Mouse (Mus musculus) olfactory bulb, adult 2 months (tissue): ENCODE data around the gene Utp14a. TPM values are rescaled to one million over a fixed set of nuclear protein-coding genes. Genes with fewer than 3 reads are reported as not detected.

Experiments
- H3K27ac ChIP-seq: fragments of 200-500 bp; 2 replicates; pipeline ENCODE4 v1.5.1; 2012; ENCODE audit warnings: low read depth, low read length; ENCODE audit not compliant: insufficient read depth
- H3K4me1 ChIP-seq: fragments of 200-500 bp; 2 replicates; pipeline ENCODE4 v1.6.1; 2012; ENCODE audit warnings: low read length; ENCODE audit not compliant: control insufficient read depth, insufficient read depth
- H3K4me3 ChIP-seq: fragments of 200-500 bp; 2 replicates; pipeline ENCODE4 v1.5.1; 2012; ENCODE audit warnings: mild to moderate bottlenecking, low read depth, low read length, moderate library complexity; ENCODE audit not compliant: insufficient read depth
- CTCF ChIP-seq: fragments of 200-500 bp; IDR thresholded peaks from 2 replicates; pipeline ENCODE4 v1.5.1; 2012; ENCODE audit warnings: low read depth, mild to moderate bottlenecking, low read length, moderate library complexity; ENCODE audit not compliant: insufficient read depth
- POLR2A ChIP-seq: fragments of 200-500 bp; IDR thresholded peaks from 2 replicates; pipeline ENCODE4 v1.6.1; 2012; ENCODE audit warnings: mild to moderate bottlenecking, low read depth, low read length, moderate library complexity; ENCODE audit not compliant: insufficient read depth
- WGBS: fragments of 180-500 bp; shearing (Covaris S2); methylation state at CpG from one replicate; pipeline ENCODE4 v1.1.7; 2018; 5-methylcytosine and 5-hydroxymethylcytosine counted together
- polyA plus RNA-seq: library from polyadenylated mRNA; stranded (reverse); fragments of >200 nt; gene quantifications from 2 replicates; pipeline ENCODE4 v1.2.4, GENCODE M21; 2012; ENCODE audit warnings: low replicate concordance; ENCODE audit not compliant: missing spikeins, insufficient read depth, insufficient read length

Gene Utp14a
- polyA plus RNA-seq, 1 experiment = not detected

GRCm38 (mm10) chrX:48305356-48305755 is 48.7 kb downstream of the Utp14a start:
- no peak for TF ChIP-seq CTCF
- TF ChIP-seq POLR2A = no peak
- Histone ChIP-seq H3K4me1 (no peaks in the 10 kb centered on the region), H3K27ac (no peak overlapping the region), H3K4me3 (no peak overlapping the region)
- 81% methylated on average over 4 of the region's 4 CpGs for WGBS

- Histone ChIP-seq H3K27ac (no peak overlapping the region), H3K4me1 (0 out of 2 replicates have a peak, but pooled peaks cover 7% of the 10 kb centered on the region), H3K4me3 (no peak overlapping the region)
- WGBS = 31% methylated on average over 26 of the region's 26 CpGs
- no peak for TF ChIP-seq POLR2A
- no peak for TF ChIP-seq CTCF
Measured at GRCm38 (mm10) chrX:48310706-48311517, 54.2 kb downstream of the Utp14a start.

- 0 out of 2 replicates have a peak, but pooled peaks cover 7% of the 10 kb centered on the region for H3K4me1 ChIP-seq
- WGBS = 88% methylated on average over 5 of the region's 5 CpGs
- TF ChIP-seq CTCF (no peak), POLR2A (no peak)
- no peak overlapping the region for H3K27ac ChIP-seq
- H3K4me3 ChIP-seq = no peak overlapping the region
Measured at GRCm38 (mm10) chrX:48311727-48312126, 55.1 kb downstream of the Utp14a start.

- H3K4me3 ChIP-seq = peak overlapping the region; percentile 50
- H3K27ac ChIP-seq = no peak overlapping the region
- H3K4me1 ChIP-seq = 0 out of 2 replicates have a peak, but pooled peaks cover 10% of the 10 kb centered on the region
- 9% methylated on average over 32 of the region's 33 CpGs for WGBS
- TF ChIP-seq POLR2A (no peak), CTCF (no peak)
Measured at GRCm38 (mm10) chrX:48314530-48315079, 57.9 kb downstream of the Utp14a start.

GRCm38 (mm10) chrX:48317444-48317843 is 60.8 kb downstream of the Utp14a start:
- Histone ChIP-seq H3K4me3 (no peak overlapping the region), H3K4me1 (0 out of 2 replicates have a peak, but pooled peaks cover 4% of the 10 kb centered on the region), H3K27ac (no peak overlapping the region)
- TF ChIP-seq CTCF (no peak), POLR2A (no peak)
- WGBS = 90% methylated on average over 3 of the region's 3 CpGs

GRCm38 (mm10) chrX:48318194-48318593 is 61.5 kb downstream of the Utp14a start:
- Histone ChIP-seq H3K27ac (no peak overlapping the region), H3K4me1 (0 out of 2 replicates have a peak, but pooled peaks cover 4% of the 10 kb centered on the region), H3K4me3 (no peak overlapping the region)
- TF ChIP-seq POLR2A (no peak), CTCF (no peak)
- WGBS = 37% methylated on average over 9 of the region's 9 CpGs

Other genes starting within 250 kb of the Utp14a start
- gene Apln, start 222.0 kb upstream of the Utp14a start, polyA plus RNA-seq = not detected in 2 replicates
- gene Xpnpep2, start 148.1 kb upstream of the Utp14a start, polyA plus RNA-seq = not detected in 2 replicates
- gene Sash3, start 110.4 kb upstream of the Utp14a start, polyA plus RNA-seq = not detected in 2 replicates
- not detected in 2 replicates for gene Zdhhc9, start 48.0 kb upstream of the Utp14a start, polyA plus RNA-seq
- not detected in 2 replicates for gene Bcorl1, start 84.5 kb downstream of the Utp14a start, polyA plus RNA-seq
- gene Elf4, start 206.3 kb downstream of the Utp14a start, polyA plus RNA-seq = not detected in 2 replicates